Mouse (Mus musculus) small intestine, adult 2 months (tissue): ENCODE data around the gene Cyp2t4. TPM values are rescaled to one million over a fixed set of nuclear protein-coding genes. Genes with fewer than 3 reads are reported as not detected.

Source experiments
- H3K27ac ChIP-seq: fragments of 200-500 bp; 2 replicates; pipeline ENCODE4 v1.5.1; 2012; ENCODE audit warnings: low read depth, low read length, control low read depth, inconsistent platforms; ENCODE audit not compliant: insufficient read depth
- H3K27me3 ChIP-seq: fragments of 200-500 bp; 2 replicates; pipeline ENCODE4 v1.6.1; 2012; ENCODE audit warnings: mild to moderate bottlenecking, moderate library complexity, low read length, inconsistent platforms; ENCODE audit not compliant: control insufficient read depth, insufficient read depth
- H3K36me3 ChIP-seq: fragments of 200-500 bp; 2 replicates; pipeline ENCODE4 v1.6.1; 2012; ENCODE audit warnings: mild to moderate bottlenecking, low read length, control low read depth, inconsistent platforms; ENCODE audit not compliant: control insufficient read depth, insufficient read depth
- H3K4me1 ChIP-seq: fragments of 200-500 bp; 2 replicates; pipeline ENCODE4 v1.6.1; 2012; ENCODE audit warnings: low read length, inconsistent platforms, mixed read lengths; ENCODE audit not compliant: control insufficient read depth, insufficient read depth, insufficient read length
- H3K4me3 ChIP-seq: fragments of 200-500 bp; 2 replicates; pipeline ENCODE4 v1.5.1; 2012; ENCODE audit warnings: low read depth, mild to moderate bottlenecking, control low read depth, inconsistent platforms, low read length, moderate library complexity
- CTCF ChIP-seq: fragments of 200-500 bp; IDR thresholded peaks from 2 replicates; pipeline ENCODE4 v1.5.1; 2012; ENCODE audit warnings: low read depth, mild to moderate bottlenecking, control low read depth, inconsistent platforms, low read length, moderate library complexity, mixed read lengths; ENCODE audit not compliant: insufficient replicate concordance, insufficient read length; ENCODE audit errors: extremely low read depth
- POLR2A ChIP-seq: fragments of 200-500 bp; IDR thresholded peaks from 2 replicates; pipeline ENCODE4 v1.6.1; 2012; ENCODE audit warnings: low read depth, mild to moderate bottlenecking, control low read depth, inconsistent platforms, low read length, moderate library complexity
- WGBS: fragments of 180-500 bp; shearing (Covaris S2); methylation state at CpG from one replicate; pipeline ENCODE4 v1.1.7; 2018; 5-methylcytosine and 5-hydroxymethylcytosine counted together
- polyA plus RNA-seq: library from polyadenylated mRNA; depleted of rRNA; stranded (reverse); fragments of >200 nt; gene quantifications from 2 replicates; pipeline ENCODE4 v1.2.3, GENCODE M21; 2012

The Cyp2t4 gene
- polyA plus RNA-seq, 1 experiment = not detected

GRCm38 (mm10) chr7:27166229-27166613 is 12.7 kb downstream of the Cyp2t4 start:
- WGBS = 0% methylated on average over 43 of the region's 43 CpGs
- H3K27ac ChIP-seq = peak overlapping the region; percentile 93
- peaks cover 28% of the 10 kb centered on the region for H3K4me1 ChIP-seq
- peaks cover 4% of the 10 kb centered on the region; the same call in 1 of the 2 replicates for H3K36me3 ChIP-seq
- H3K4me3 ChIP-seq = peak overlapping the region; percentile 81
- TF ChIP-seq POLR2A (peak; percentile 50; the same call in 1 of the 2 replicates), CTCF (no peak)
- H3K27me3 ChIP-seq = no peaks in the 10 kb centered on the region

GRCm38 (mm10) chr7:27166614-27167474 is 13.3 kb downstream of the Cyp2t4 start, which contains the start of gene Egln2:
Gene Egln2 (minus strand): TSS chr7:27166802.
- 1% methylated on average over 61 of the region's 61 CpGs for WGBS
- Histone ChIP-seq H3K4me3 (peak within 1 kb of the TSS; percentile 81), H3K36me3 (peaks cover 5% of the 10 kb centered on the region), H3K4me1 (peaks cover 28% of the 10 kb centered on the region), H3K27me3 (no peaks in the 10 kb centered on the region), H3K27ac (peak within 1 kb of the TSS; percentile 95)
- TF ChIP-seq CTCF (no peak), POLR2A (no peak; the same call in 1 of the 2 replicates)

- Histone ChIP-seq H3K4me3 (peak overlapping the region; percentile 81), H3K4me1 (peaks cover 28% of the 10 kb centered on the region), H3K27ac (peak overlapping the region; percentile 95), H3K27me3 (no peaks in the 10 kb centered on the region), H3K36me3 (peaks cover 10% of the 10 kb centered on the region)
- TF ChIP-seq POLR2A = no peak
- TF ChIP-seq CTCF = no peak
- WGBS = 64% methylated on average over 11 of the region's 11 CpGs
These were observed 14.1 kb downstream of the Cyp2t4 start for GRCm38 (mm10) chr7:27167475-27168094.

- H3K27ac ChIP-seq = peak overlapping the region; percentile 95; the same call in 1 of the 2 replicates
- WGBS = 88% methylated on average over 5 of the region's 5 CpGs
- no peak for TF ChIP-seq CTCF
- no peak for TF ChIP-seq POLR2A
- peaks cover 22% of the 10 kb centered on the region for H3K4me1 ChIP-seq
- peaks cover 17% of the 10 kb centered on the region for H3K36me3 ChIP-seq
- no peaks in the 10 kb centered on the region for H3K27me3 ChIP-seq
- no peak overlapping the region for H3K4me3 ChIP-seq
These were observed 14.9 kb downstream of the Cyp2t4 start for GRCm38 (mm10) chr7:27168371-27168770.

GRCm38 (mm10) chr7:27170981-27171380 is 17.5 kb downstream of the Cyp2t4 start:
- H3K4me3 ChIP-seq = no peak overlapping the region

DNA sequence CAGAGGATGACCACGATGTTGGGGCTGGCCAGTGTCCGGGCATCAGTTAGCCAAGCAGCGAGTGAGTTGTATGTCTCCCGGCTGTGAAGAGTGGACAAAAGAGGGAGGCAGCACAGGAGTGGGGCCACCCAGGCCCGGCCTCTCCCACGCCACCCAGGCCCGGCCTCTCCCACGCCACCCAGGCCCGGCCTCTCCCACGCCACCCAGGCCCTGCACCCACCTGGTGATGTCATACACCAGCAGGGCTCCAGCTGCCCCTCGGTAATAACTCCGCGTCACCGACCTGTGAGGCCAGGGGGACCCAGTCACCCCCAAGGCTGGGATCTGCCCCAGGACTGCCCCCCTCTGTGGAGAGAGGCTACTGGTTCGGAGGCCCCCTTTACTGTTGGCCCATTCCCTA is 21.0 kb downstream of the Cyp2t4 start:
- H3K27me3 ChIP-seq = no peaks in the 10 kb centered on the region
- no peak overlapping the region for H3K4me3 ChIP-seq
- TF ChIP-seq POLR2A (no peak), CTCF (no peak)
- H3K36me3 ChIP-seq = peaks cover 31% of the 10 kb centered on the region
- peaks cover 8% of the 10 kb centered on the region; the same call in 1 of the 2 replicates for H3K4me1 ChIP-seq
- H3K27ac ChIP-seq = no peak overlapping the region
- 91% methylated on average over 15 of the region's 15 CpGs for WGBS

More at GRCm38 (mm10) chr7:27170981-27171380, 17.5 kb downstream of the Cyp2t4 start:
- 86% methylated on average over 3 of the region's 3 CpGs for WGBS
- no peaks in the 10 kb centered on the region for H3K27me3 ChIP-seq
- peaks cover 6% of the 10 kb centered on the region; the same call in 1 of the 2 replicates for H3K4me1 ChIP-seq
- H3K36me3 ChIP-seq = peaks cover 31% of the 10 kb centered on the region
- no peak for TF ChIP-seq CTCF
- no peak for TF ChIP-seq POLR2A
- no peak overlapping the region for H3K27ac ChIP-seq

DNA sequence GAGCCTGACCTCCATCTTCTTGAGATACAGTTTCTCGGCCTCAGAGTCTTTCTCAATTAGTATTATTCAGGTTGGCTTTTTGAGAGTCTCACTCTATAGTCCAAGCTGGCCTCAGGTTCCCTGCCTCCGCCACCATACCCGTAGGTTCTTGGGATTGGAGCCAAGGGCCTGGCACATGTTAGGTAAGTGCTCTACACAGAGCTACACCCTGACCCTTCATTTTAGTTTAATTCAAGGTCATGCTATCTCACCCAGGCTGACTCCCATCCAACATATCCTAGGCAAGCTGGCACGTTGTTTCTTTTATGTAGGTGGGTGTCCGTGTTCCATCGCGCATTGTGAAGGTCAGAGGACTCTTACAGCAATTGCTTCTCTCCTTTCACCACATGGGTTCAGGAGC is 21.4 kb downstream of the Cyp2t4 start:
- H3K36me3 ChIP-seq = peaks cover 31% of the 10 kb centered on the region
- WGBS = 88% methylated on average over 7 of the region's 7 CpGs
- peaks cover 12% of the 10 kb centered on the region; the same call in 1 of the 2 replicates for H3K4me1 ChIP-seq
- H3K27me3 ChIP-seq = no peaks in the 10 kb centered on the region
- TF ChIP-seq CTCF (no peak), POLR2A (no peak)
- H3K27ac ChIP-seq = no peak overlapping the region
- H3K4me3 ChIP-seq = no peak overlapping the region
